Mouse (Mus musculus) thymus, postnatal 4 days (tissue): ENCODE results near the gene Ckap2l.

Experiments used
- DNase-seq: peaks from one replicate; pipeline ENCODE4 v3.0.0; 2021

The Ckap2l gene

GRCm38 (mm10) chr2:129296671-129297588, at the start of gene Ckap2l:
Gene Ckap2l (minus strand): TSS chr2:129297212.
- peak; percentile 95 for DNase-seq

GRCm38 (mm10) chr2:129338138-129338621, 41.2 kb upstream of the Ckap2l start:
- DNase-seq: no peak

GRCm38 (mm10) chr2:129333471-129333870, 36.5 kb upstream of the Ckap2l start:
- DNase-seq: no peak

- no peak for DNase-seq
Observed at GRCm38 (mm10) chr2:129330540-129330939, 33.5 kb upstream of the Ckap2l start.

- no peak for DNase-seq
Observed at GRCm38 (mm10) chr2:129330024-129330423, 33.0 kb upstream of the Ckap2l start.

- DNase-seq: no peak
Observed at GRCm38 (mm10) chr2:129328238-129328637, 31.2 kb upstream of the Ckap2l start.

GRCm38 (mm10) chr2:129324216-129324615, 27.2 kb upstream of the Ckap2l start:
- no peak for DNase-seq

- no peak for DNase-seq
Observed at GRCm38 (mm10) chr2:129322117-129322635, 25.2 kb upstream of the Ckap2l start.

GRCm38 (mm10) chr2:129320033-129320605, 23.1 kb upstream of the Ckap2l start:
- DNase-seq: no peak

- no peak for DNase-seq
Observed at GRCm38 (mm10) chr2:129315831-129316230, 18.8 kb upstream of the Ckap2l start.

- no peak for DNase-seq
Observed at GRCm38 (mm10) chr2:129314880-129315279, 17.9 kb upstream of the Ckap2l start.

- no peak for DNase-seq
Observed at GRCm38 (mm10) chr2:129313934-129314333, 16.9 kb upstream of the Ckap2l start.

- no peak for DNase-seq
Observed at GRCm38 (mm10) chr2:129309836-129310235, 12.8 kb upstream of the Ckap2l start, which contains the start of gene Il1a. Gene Il1a (minus strand): TSS chr2:129309972.

GRCm38 (mm10) chr2:129306020-129306419, 9.0 kb upstream of the Ckap2l start:
- no peak for DNase-seq

GRCm38 (mm10) chr2:129297589-129297982, 574 bp upstream of the Ckap2l start:
- no peak for DNase-seq

- no peak for DNase-seq
Observed at GRCm38 (mm10) chr2:129296086-129296485, 926 bp downstream of the Ckap2l start.

- DNase-seq: no peak
Observed at GRCm38 (mm10) chr2:129295075-129295474, 1.9 kb downstream of the Ckap2l start.

GRCm38 (mm10) chr2:129273823-129274222, 23.2 kb downstream of the Ckap2l start:
- no peak for DNase-seq

GRCm38 (mm10) chr2:129270621-129271020, 26.4 kb downstream of the Ckap2l start:
- no peak for DNase-seq

GRCm38 (mm10) chr2:129269986-129270385, 27.0 kb downstream of the Ckap2l start:
- no peak for DNase-seq

GRCm38 (mm10) chr2:129269161-129269643, 27.8 kb downstream of the Ckap2l start:
- DNase-seq: no peak

GRCm38 (mm10) chr2:129267738-129268137, 29.3 kb downstream of the Ckap2l start:
- DNase-seq: no peak

- no peak for DNase-seq
Observed at GRCm38 (mm10) chr2:129265316-129265715, 31.7 kb downstream of the Ckap2l start.

- no peak for DNase-seq
Observed at GRCm38 (mm10) chr2:129263073-129263472, 33.9 kb downstream of the Ckap2l start.
